Mouse (Mus musculus) liver, embryonic 14.5 days (tissue): Measurements from ENCODE around the gene Vac14. TPM values are rescaled to one million over a fixed set of nuclear protein-coding genes. Genes with fewer than 3 reads are reported as not detected.

Source experiments
- ATAC-seq: fragments of 200-750 bp; cut with Nextera tagmentation; 2 replicates; pipeline ENCODE4 v1.8.0; 2017; ENCODE audit warnings: moderate number of reproducible peaks, mild to moderate bottlenecking, moderate library complexity; ENCODE audit not compliant: insufficient read depth
- DNase-seq, 3 experiments: peaks; one replicate each; pipeline ENCODE4 v3.0.0-alpha.2; 2012 to 2013; ENCODE audit warnings: low read depth in 3 of 3, low spot score in 3 of 3
- H3K27ac ChIP-seq: fragments of 300-500 bp; sonication (generic); 2 replicates; pipeline ENCODE4 v1.5.1; 2014; ENCODE audit warnings: moderate library complexity, mild to moderate bottlenecking, control low read depth, inconsistent platforms
- H3K27me3 ChIP-seq: fragments of 300-500 bp; sonication (generic); 2 replicates; pipeline ENCODE4 v1.6.1; 2014; ENCODE audit warnings: mild to moderate bottlenecking, low read length, moderate library complexity; ENCODE audit not compliant: control insufficient read depth, insufficient read depth
- H3K36me3 ChIP-seq: fragments of 300-500 bp; sonication (generic); replicated peaks from 2 replicates; pipeline ENCODE4 v1.6.1; 2014; ENCODE audit warnings: low read depth; ENCODE audit not compliant: control insufficient read depth, insufficient read depth
- H3K4me1 ChIP-seq, 2 experiments: fragments of 200-500 bp in 1 of 2; fragments of 300-500 bp in 1 of 2; sonication (generic) in 1 of 2; replicated peaks; 2 replicates each; pipeline ENCODE4 v1.6.1; 2012 to 2014; ENCODE audit warnings: antibody characterized with exemption in 1 of 2, inconsistent platforms in 1 of 2, low read length in 1 of 2; ENCODE audit not compliant: control insufficient read depth in 2 of 2, insufficient read depth in 2 of 2
- H3K4me2 ChIP-seq: fragments of 300-500 bp; sonication (generic); 2 replicates; pipeline ENCODE4 v1.6.1; 2014; ENCODE audit warnings: low read depth, mild to moderate bottlenecking, control low read depth, moderate library complexity
- H3K4me3 ChIP-seq, 2 experiments: fragments of 200-500 bp in 1 of 2; fragments of 300-500 bp in 1 of 2; sonication (generic) in 1 of 2; 2 replicates each; pipeline ENCODE4 v1.5.1; 2012 to 2014; ENCODE audit warnings: low read depth in 2 of 2, low read length in 2 of 2, mild to moderate bottlenecking in 2 of 2, control low read depth in 1 of 2, inconsistent platforms in 1 of 2, moderate library complexity in 1 of 2; ENCODE audit not compliant: insufficient read depth in 1 of 2
- H3K9ac ChIP-seq: fragments of 300-500 bp; sonication (generic); replicated peaks from 2 replicates; pipeline ENCODE4 v1.6.1; 2014; ENCODE audit warnings: mild to moderate bottlenecking, control low read depth, moderate library complexity
- H3K9me3 ChIP-seq: fragments of 300-500 bp; sonication (generic); 2 replicates; pipeline ENCODE4 v1.6.1; 2016; ENCODE audit warnings: low read length, mixed read lengths; ENCODE audit not compliant: control insufficient read depth
- CTCF ChIP-seq: IDR thresholded peaks from 2 replicates; pipeline ENCODE4 v1.5.1; 2016; ENCODE audit warnings: antibody characterized with exemption, low read depth, control low read depth
- EP300 ChIP-seq: IDR thresholded peaks from 2 replicates; pipeline ENCODE4 v1.6.1; 2016; ENCODE audit warnings: antibody characterized with exemption, low read depth
- WGBS: fragments of 180-500 bp; shearing (Covaris S2); extraction: QIAGEN DNeasy Blood & Tissue Kit; methylation state at CpG from one replicate; pipeline ENCODE4 v1.1.7; 2014; ENCODE audit not compliant: insufficient replicate concordance; 5-methylcytosine and 5-hydroxymethylcytosine counted together
- polyA plus RNA-seq, 2 experiments: library from polyadenylated mRNA; depleted of rRNA in 1 of 2; stranded (reverse) in 1 of 2; unstranded in 1 of 2; fragments of >200 nt; fragmentation: Nextera tagmentation in 1 of 2; extraction: Ambion mirVana in 1 of 2; gene quantifications; 2 replicates each; pipeline versions ENCODE4 v1.2.1 to v1.2.3; 2012 to 2014

Vac14 gene
- polyA plus RNA-seq, 2 experiments, result 11.2 to 14.8 TPM

GRCm38 (mm10) chr8:110669932-110670628 is 51.7 kb downstream of the Vac14 start:
- ATAC-seq, result no peak
- no peak for TF ChIP-seq CTCF
- TF ChIP-seq EP300, result no peak
- Histone ChIP-seq H3K27ac (no peak overlapping the region), H3K9ac (no peak overlapping the region), H3K36me3 (no peaks in the 10 kb centered on the region), H3K4me3 (no peak overlapping the region), H3K4me2 (no peak overlapping the region), H3K27me3 (no peaks in the 10 kb centered on the region), H3K4me1 (peaks cover 0 to 6% of the 10 kb centered on the region in 2 experiments; a peak in 1 of 4 replicates), H3K9me3 (no peaks in the 10 kb centered on the region)
- WGBS, result 58% methylated on average over 8 of the region's 8 CpGs
- DNase-seq, result no peak

GRCm38 (mm10) chr8:110671309-110671708 is 52.9 kb downstream of the Vac14 start:
- Histone ChIP-seq H3K9me3 (no peaks in the 10 kb centered on the region), H3K27ac (no peak overlapping the region), H3K4me2 (no peak overlapping the region), H3K9ac (no peak overlapping the region), H3K36me3 (no peaks in the 10 kb centered on the region), H3K4me3 (no peak overlapping the region), H3K4me1 (peaks cover 0 to 6% of the 10 kb centered on the region in 2 experiments; a peak in 1 of 4 replicates), H3K27me3 (no peaks in the 10 kb centered on the region)
- DNase-seq (no peak), ATAC-seq (no peak)
- WGBS, result 87% methylated on average over 6 of the region's 6 CpGs
- TF ChIP-seq EP300 (no peak), CTCF (no peak)

- no peak for ATAC-seq
- TF ChIP-seq CTCF (no peak), EP300 (no peak)
These were observed 53.7 kb downstream of the Vac14 start for GRCm38 (mm10) chr8:110672133-110672532.

GRCm38 (mm10) chr8:110673168-110673567 is 54.8 kb downstream of the Vac14 start:
- peaks cover 0 to under 1% of the 10 kb centered on the region in 2 experiments; a peak in 1 of 4 replicates for H3K4me1 ChIP-seq
- ATAC-seq, result no peak
- no peaks in the 10 kb centered on the region for H3K9me3 ChIP-seq
- DNase-seq, result no peak
- no peak overlapping the region for H3K9ac ChIP-seq
- H3K36me3 ChIP-seq, result no peaks in the 10 kb centered on the region
- 54% methylated on average over 2 of the region's 2 CpGs for WGBS
- H3K4me2 ChIP-seq, result no peak overlapping the region
- H3K4me3 ChIP-seq, result no peak overlapping the region
- H3K27ac ChIP-seq, result no peak overlapping the region
- H3K27me3 ChIP-seq, result no peaks in the 10 kb centered on the region
- TF ChIP-seq EP300, result no peak

More at GRCm38 (mm10) chr8:110672133-110672532, 53.7 kb downstream of the Vac14 start:
- Histone ChIP-seq H3K9me3 (no peaks in the 10 kb centered on the region), H3K4me3 (no peak overlapping the region), H3K9ac (no peak overlapping the region), H3K27ac (no peak overlapping the region), H3K4me2 (no peak overlapping the region), H3K27me3 (no peaks in the 10 kb centered on the region), H3K4me1 (peaks cover 0 to 4% of the 10 kb centered on the region in 2 experiments; a peak in 1 of 4 replicates), H3K36me3 (no peaks in the 10 kb centered on the region)
- DNase-seq, result no peak
- WGBS, result 69% methylated on average over 2 of the region's 2 CpGs

- DNase-seq, result no peak
- no peaks in the 10 kb centered on the region for H3K36me3 ChIP-seq
- H3K9ac ChIP-seq, result no peak overlapping the region
- 83% methylated on average over 1 of the region's 1 CpGs for WGBS
- H3K9me3 ChIP-seq, result no peaks in the 10 kb centered on the region
- TF ChIP-seq CTCF, result no peak
- TF ChIP-seq EP300, result no peak
- no peak overlapping the region for H3K4me2 ChIP-seq
- no peak for ATAC-seq
- no peaks in the 10 kb centered on the region for H3K4me1 ChIP-seq
- no peak overlapping the region for H3K27ac ChIP-seq
- H3K27me3 ChIP-seq, result no peaks in the 10 kb centered on the region
- H3K4me3 ChIP-seq, result no peak overlapping the region
These were observed 56.2 kb downstream of the Vac14 start for GRCm38 (mm10) chr8:110674589-110674988.
